In genomic region chr6:93787042-93787441, GRCm38 (mm10) we compare ENCODE assay signal across 24 mouse cellular contexts.
"Had no signal": no experiment of that assay in that cellular context is flagged by ENCODE, and none has a peak within 500 bp of the region (broad histone marks: within the 10 kb centered on the region; RNA-seq: fewer than 3 reads in every experiment).

No protein-coding gene starts in this region.

- H3K27me3 ChIP-seq: heart, embryonic 12.5 days; hindbrain, embryonic 13.5 days; hindbrain, embryonic 15.5 days; kidney, embryonic 15.5 days; limb, embryonic 12.5 days; liver, embryonic 13.5 days had no signal

- H3K27ac ChIP-seq: gastrocnemius, adult 2 months; heart, embryonic 10.5 days; hindbrain, embryonic 13.5 days; hindbrain, embryonic 15.5 days; hindbrain, postnatal 0 days; kidney, embryonic 15.5 days; kidney, postnatal 0 days; limb, embryonic 12.5 days; liver, embryonic 13.5 days had no signal

- H3K4me3 ChIP-seq: gastrocnemius, adult 2 months; heart, embryonic 10.5 days; heart, embryonic 12.5 days; hindbrain, embryonic 13.5 days; hindbrain, embryonic 15.5 days; kidney, embryonic 15.5 days; limb, embryonic 12.5 days; liver, embryonic 13.5 days had no signal

- H3K36me3 ChIP-seq: heart, embryonic 10.5 days; heart, embryonic 12.5 days; hindbrain, embryonic 13.5 days; hindbrain, embryonic 15.5 days; kidney, embryonic 15.5 days; limb, embryonic 12.5 days; liver, embryonic 13.5 days had no signal

- H3K4me1 ChIP-seq: heart, embryonic 10.5 days; hindbrain, embryonic 13.5 days; kidney, embryonic 15.5 days; limb, embryonic 12.5 days; liver, embryonic 13.5 days had no signal

- H3K9me3 ChIP-seq: heart, embryonic 10.5 days; heart, embryonic 12.5 days; hindbrain, embryonic 13.5 days; hindbrain, embryonic 15.5 days; kidney, embryonic 15.5 days; limb, embryonic 12.5 days; liver, embryonic 13.5 days had no signal

- DNase-seq: gastrocnemius, adult 2 months; gastrocnemius, postnatal 10 days; gastrocnemius, postnatal 25 days; heart, adult 18-20 months; heart, postnatal 14 days; heart, postnatal 36 days; kidney, adult 11 months; kidney, adult 2 months; kidney, adult 9 months; kidney, postnatal 14 days; kidney, postnatal 36 days; layer of hippocampus, adult 9-11 months; layer of hippocampus, postnatal 36 days; left cerebral cortex, postnatal 4 days; liver; liver, embryonic 13.5 days had no signal
